Mouse (Mus musculus): ENCODE measurements around the gene Pphln1. TPM values are rescaled to one million over a fixed set of nuclear protein-coding genes. Genes with fewer than 3 reads are reported as not detected.

Pphln1 gene
- total RNA-seq (2023) = 10 to 100 TPM; 48.4 to 49.8 TPM

GRCm38 (mm10) chr15:93397826-93398698 is at the start of gene Pphln1, which contains the start of gene Zcrb1:
Pphln1 (plus strand) TSS chr15:93398350.
Zcrb1 (minus strand) TSS chr15:93398334.

Other genes starting within 250 kb of the Pphln1 start
- 10 to 100 TPM; 20.1 to 24.6 TPM for gene Gxylt1, start 123.2 kb upstream of the Pphln1 start, total RNA-seq (2023)
- 10 to 100 TPM; 18.3 to 19.2 TPM for gene Yaf2, start 61.4 kb upstream of the Pphln1 start, total RNA-seq (2023)
- gene Zcrb1, start within 50 bp of the Pphln1 start, total RNA-seq (2023) = 10 to 100 TPM; 66.9 to 71.0 TPM
- gene Prickle1, start 197.5 kb downstream of the Pphln1 start, total RNA-seq (2023) = 1 to 10 TPM; 2.8 to 4.6 TPM

Data from T-cell, adult 66 days (primary cell).